Mouse (Mus musculus) C2C12 (cell line): ENCODE measurements around the gene Elmod1. TPM values are rescaled to one million over a fixed set of nuclear protein-coding genes. Genes with fewer than 3 reads are reported as not detected.

Source experiments
- H3K27me3 ChIP-seq: one replicate; pipeline ENCODE4 v1.6.1; 2011; ENCODE audit not compliant: control insufficient read depth, insufficient read depth, insufficient read length
- H3K36me3 ChIP-seq: one replicate; pipeline ENCODE4 v1.6.1; 2011; ENCODE audit not compliant: control insufficient read depth, insufficient read depth
- H3K4me3 ChIP-seq: one replicate; pipeline ENCODE4 v1.5.1; 2011; ENCODE audit warnings: mild to moderate bottlenecking, control low read depth; ENCODE audit not compliant: poor library complexity, insufficient read depth, severe bottlenecking
- H3K79me2 ChIP-seq: one replicate; pipeline ENCODE4 v1.6.1; 2011; ENCODE audit not compliant: control insufficient read depth, insufficient read depth
- H3K79me3 ChIP-seq: one replicate; pipeline ENCODE4 v1.6.1; 2011; ENCODE audit warnings: low read depth, control low read depth
- H3ac ChIP-seq: one replicate; pipeline ENCODE3; 2011; ENCODE audit warnings: low read depth; ENCODE audit not compliant: control insufficient read depth, insufficient read length
- CEBPB ChIP-seq: IDR thresholded peaks from one replicate; pipeline ENCODE4 v1.6.1; 2011; ENCODE audit warnings: low read depth, mild to moderate bottlenecking, control low read depth, moderate library complexity
- CTCF ChIP-seq: IDR thresholded peaks from one replicate; pipeline ENCODE4 v1.5.1; 2011; ENCODE audit not compliant: control insufficient read depth, insufficient read depth, insufficient read length
- FOSL1 ChIP-seq: IDR thresholded peaks from one replicate; pipeline ENCODE4 v1.8.0; 2011; ENCODE audit warnings: mild to moderate bottlenecking, low read length; ENCODE audit not compliant: poor library complexity, insufficient read depth, severe bottlenecking
- MAX ChIP-seq: IDR thresholded peaks from one replicate; pipeline ENCODE4 v1.6.1; 2011; ENCODE audit warnings: mild to moderate bottlenecking, control low read depth
- MYOD1 ChIP-seq: IDR thresholded peaks from one replicate; pipeline ENCODE4 v1.6.1; 2011; ENCODE audit warnings: low read depth; ENCODE audit not compliant: control insufficient read depth, insufficient read length
- MYOG ChIP-seq: IDR thresholded peaks from one replicate; pipeline ENCODE4 v1.6.1; 2011; ENCODE audit not compliant: control insufficient read depth, insufficient read length; ENCODE audit errors: extremely low read depth
- USF1 ChIP-seq: IDR thresholded peaks from one replicate; pipeline ENCODE4 v1.6.1; 2011; ENCODE audit warnings: low read depth, mild to moderate bottlenecking, control low read depth, moderate library complexity
- polyA plus RNA-seq: library from polyadenylated mRNA; unstranded; fragments of >200 nt; fragmentation: generic; extraction: Trizol; gene quantifications from one replicate; pipeline ENCODE4 v1.2.1, GENCODE M21; 2012; ENCODE audit warnings: missing spikeins

Elmod1 gene
- polyA plus RNA-seq, 1 experiment: not detected

DNA sequence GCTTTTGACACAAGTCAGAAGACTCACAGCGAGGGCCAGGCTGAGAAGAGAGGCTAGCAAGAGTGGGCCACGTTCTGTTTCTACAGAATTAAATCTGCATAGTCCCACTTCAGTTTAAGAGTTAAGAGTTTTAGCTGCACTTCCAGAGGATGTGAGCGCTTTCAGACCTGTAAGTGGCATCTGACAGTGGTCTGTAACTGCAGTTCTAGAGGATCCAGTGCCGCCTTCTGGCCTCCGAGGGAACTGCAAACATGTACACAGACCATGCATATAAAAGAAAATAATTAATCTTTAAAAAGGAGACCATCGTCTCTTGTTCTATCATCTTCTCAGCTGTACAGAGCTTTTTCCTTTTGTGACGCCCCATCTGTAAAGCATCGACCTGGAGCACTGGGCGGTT lies 9.8 kb upstream of the Elmod1 start:
- TF ChIP-seq CTCF: no peak
- no peak for TF ChIP-seq USF1
- no peak for TF ChIP-seq FOSL1
- no peak for TF ChIP-seq CEBPB
- no peak for TF ChIP-seq MYOG
- TF ChIP-seq MYOD1: no peak
- TF ChIP-seq MAX: no peak
- no peaks in the 10 kb centered on the region for H3K27me3 ChIP-seq
- no peaks in the 10 kb centered on the region for H3K36me3 ChIP-seq
- H3K79me3 ChIP-seq: no peaks in the 10 kb centered on the region
- no peak overlapping the region for H3K4me3 ChIP-seq
- no peaks in the 10 kb centered on the region for H3K79me2 ChIP-seq
- H3ac ChIP-seq: no peak overlapping the region

DNA sequence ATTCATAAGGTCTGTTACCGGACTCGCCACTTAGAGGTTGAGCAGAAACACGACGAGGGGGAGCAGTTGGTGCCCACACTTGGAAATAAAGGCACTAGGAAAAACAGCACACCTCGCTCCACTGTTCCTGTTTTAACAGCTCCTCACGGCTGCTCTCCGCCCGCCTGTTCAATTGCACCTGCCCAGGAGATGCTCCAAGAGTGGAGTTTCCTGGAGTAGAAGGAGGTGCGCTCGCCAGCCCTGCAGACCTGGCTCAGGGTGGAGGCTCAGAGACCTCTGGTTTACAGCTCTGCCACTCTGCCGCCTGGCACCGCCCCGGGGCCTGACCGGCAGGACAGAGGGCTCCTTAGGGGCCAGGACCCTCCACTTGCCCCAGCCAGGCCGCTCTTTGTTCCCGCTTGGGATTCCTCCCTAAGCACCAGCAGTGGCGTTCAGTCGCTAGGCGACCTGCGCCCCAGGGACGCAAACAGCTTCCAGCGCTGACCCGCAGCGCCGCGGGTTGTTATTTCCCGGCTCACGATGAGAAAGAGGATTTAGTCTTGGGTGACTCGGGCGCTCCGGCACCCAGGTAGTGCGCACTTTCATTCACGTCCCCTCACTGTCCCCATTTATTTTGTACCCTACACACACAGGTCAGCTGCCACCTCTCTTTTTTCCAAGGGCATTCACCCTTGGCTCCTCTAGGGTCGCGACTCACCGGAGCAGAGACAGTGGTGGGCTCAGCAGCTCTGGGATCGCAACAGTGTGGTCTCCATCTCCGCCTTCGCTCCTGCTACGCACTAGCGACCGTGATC lies 576 bp downstream of the Elmod1 start:
- Histone ChIP-seq H3K27me3 (peaks cover 16% of the 10 kb centered on the region), H3K79me3 (no peaks in the 10 kb centered on the region), H3K79me2 (no peaks in the 10 kb centered on the region), H3K36me3 (no peaks in the 10 kb centered on the region), H3ac (no peak overlapping the region), H3K4me3 (no peak overlapping the region)
- TF ChIP-seq MYOD1: no peak
- no peak for TF ChIP-seq MYOG
- no peak for TF ChIP-seq FOSL1
- no peak for TF ChIP-seq USF1
- no peak for TF ChIP-seq CTCF
- TF ChIP-seq MAX: no peak
- no peak for TF ChIP-seq CEBPB

DNA sequence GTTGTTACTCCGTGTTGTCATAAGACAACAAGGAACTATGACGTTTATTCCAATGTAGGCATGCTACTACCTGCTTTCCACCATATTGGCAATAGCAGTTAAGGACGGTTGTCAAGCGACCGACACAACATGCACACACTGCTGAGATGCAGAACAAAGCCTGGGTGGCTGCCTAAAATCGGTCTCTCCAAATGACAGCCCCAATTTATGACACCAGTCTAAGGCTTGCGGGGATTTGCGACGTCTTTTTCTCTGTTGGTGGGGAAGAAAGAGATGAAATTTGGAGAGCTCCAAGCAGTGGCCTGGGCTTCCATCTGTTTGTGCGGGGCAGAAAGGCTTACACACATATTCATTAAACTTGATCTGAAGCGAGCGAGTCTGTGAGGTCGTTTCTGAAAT lies 1.2 kb downstream of the Elmod1 start:
- H3K4me3 ChIP-seq: no peak overlapping the region

DNA sequence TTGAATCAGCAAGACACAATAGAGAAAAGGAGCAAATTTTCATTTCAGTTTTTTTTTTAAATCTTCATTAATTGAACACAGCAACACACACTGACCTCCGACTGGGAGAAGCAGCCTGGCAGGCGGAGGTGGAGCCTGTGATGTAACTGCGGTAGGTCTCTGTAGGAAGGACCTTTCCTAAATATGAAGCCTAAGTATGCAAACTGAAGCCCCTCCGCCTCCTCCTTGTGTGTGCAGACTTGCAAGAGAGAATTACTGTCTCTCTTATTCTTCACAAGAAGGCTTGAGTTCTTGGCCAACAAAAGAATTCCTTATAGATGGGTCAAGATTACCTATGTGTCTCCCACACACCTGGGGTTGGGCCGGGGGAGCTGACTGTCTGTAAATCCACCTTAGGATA lies 1.9 kb downstream of the Elmod1 start:
- Histone ChIP-seq H3K36me3 (no peaks in the 10 kb centered on the region), H3K79me2 (no peaks in the 10 kb centered on the region), H3ac (no peak overlapping the region), H3K27me3 (peaks cover 16% of the 10 kb centered on the region), H3K4me3 (no peak overlapping the region), H3K79me3 (no peaks in the 10 kb centered on the region)
- TF ChIP-seq CTCF (no peak), CEBPB (no peak), MYOD1 (no peak), MYOG (no peak), USF1 (no peak), FOSL1 (no peak), MAX (no peak)

More for the DNA sequence above, 1.2 kb downstream of the Elmod1 start:
- TF ChIP-seq CTCF (no peak), MYOD1 (no peak), CEBPB (no peak), FOSL1 (no peak), USF1 (no peak), MAX (no peak), MYOG (no peak)
- Histone ChIP-seq H3K79me3 (no peaks in the 10 kb centered on the region), H3ac (no peak overlapping the region), H3K36me3 (no peaks in the 10 kb centered on the region), H3K27me3 (peaks cover 16% of the 10 kb centered on the region), H3K79me2 (no peaks in the 10 kb centered on the region)

DNA sequence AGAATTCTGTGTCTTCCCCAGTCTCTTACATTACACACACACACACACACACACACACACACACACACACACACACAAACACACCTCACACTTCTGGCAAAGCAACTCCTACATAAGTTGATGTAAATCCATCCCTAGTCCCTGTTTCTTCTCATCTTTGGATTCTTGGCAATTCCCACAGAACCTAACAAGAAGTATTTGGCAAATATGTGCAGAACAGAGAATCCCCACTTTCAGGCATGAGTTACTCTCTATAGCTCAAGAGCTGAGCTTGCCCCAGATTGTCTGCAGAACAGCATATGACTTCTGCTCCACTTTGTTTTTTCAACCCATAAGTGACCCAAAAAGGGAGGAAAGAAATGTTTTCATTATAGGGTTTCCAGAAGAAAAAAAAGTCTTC lies 2.7 kb downstream of the Elmod1 start:
- Histone ChIP-seq H3ac (no peak overlapping the region), H3K79me3 (no peaks in the 10 kb centered on the region), H3K36me3 (no peaks in the 10 kb centered on the region), H3K27me3 (peaks cover 16% of the 10 kb centered on the region), H3K4me3 (no peak overlapping the region), H3K79me2 (no peaks in the 10 kb centered on the region)
- TF ChIP-seq CEBPB (no peak), MAX (no peak), MYOG (no peak), FOSL1 (no peak), USF1 (no peak), CTCF (no peak)

DNA sequence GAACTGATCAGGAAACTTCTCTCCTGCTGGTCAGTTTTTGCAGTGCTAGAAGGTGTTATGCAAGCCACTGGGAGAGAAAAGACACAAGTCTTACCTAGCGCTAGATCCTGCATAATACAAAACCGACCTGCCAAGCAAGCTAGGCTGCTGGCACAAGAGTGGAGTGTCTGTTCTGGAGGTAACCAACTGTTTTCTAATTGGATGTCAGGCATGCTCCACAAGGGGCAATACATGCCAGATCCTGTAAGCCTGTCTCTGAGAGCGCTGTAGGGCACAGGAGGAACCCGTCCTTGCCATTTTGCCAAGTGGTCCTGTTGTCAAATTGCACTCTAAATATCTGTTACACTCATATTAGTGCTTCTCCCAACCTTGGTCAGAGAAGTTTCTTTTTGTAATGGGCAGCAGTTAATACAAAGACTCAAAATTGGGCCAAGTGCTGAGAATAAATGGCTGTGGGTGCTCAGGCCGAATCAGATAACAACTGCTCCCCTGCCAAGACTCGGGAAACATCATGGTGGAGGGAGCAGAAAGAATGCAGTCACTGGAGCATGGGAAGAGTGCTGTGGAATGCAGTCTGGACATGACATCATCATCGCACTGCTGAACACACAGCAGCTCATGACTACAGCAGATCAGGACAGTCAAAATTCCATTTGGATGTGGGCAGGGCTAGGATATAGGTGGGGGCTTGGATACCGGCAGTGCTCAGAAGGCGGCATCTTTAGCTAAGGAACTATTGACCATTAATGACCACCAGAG lies 7.3 kb downstream of the Elmod1 start:
- no peak overlapping the region for H3ac ChIP-seq
- no peaks in the 10 kb centered on the region for H3K79me2 ChIP-seq
- H3K27me3 ChIP-seq: no peaks in the 10 kb centered on the region
- TF ChIP-seq CEBPB (no peak), FOSL1 (no peak), MYOG (no peak), USF1 (no peak), MAX (no peak), MYOD1 (no peak), CTCF (no peak)
- no peaks in the 10 kb centered on the region for H3K36me3 ChIP-seq
- H3K4me3 ChIP-seq: no peak overlapping the region
- no peaks in the 10 kb centered on the region for H3K79me3 ChIP-seq
